Mouse (Mus musculus) CH12.LX (cell line): ENCODE results near the gene Dhx16.

Experiments
- BHLHE40 ChIP-seq: IDR thresholded peaks from 2 replicates; pipeline ENCODE4 v1.6.1; 2011; ENCODE audit warnings: mild to moderate bottlenecking, low read depth, low read length, improper control_type of control experiment
- CHD2 ChIP-seq: IDR thresholded peaks from 2 replicates; pipeline ENCODE4 v1.6.1; 2011; ENCODE audit warnings: low read length, improper control_type of control experiment
- CTCF ChIP-seq, 2 experiments: IDR thresholded peaks in 1 of 2; conservative IDR thresholded peaks in 1 of 2; 2 replicates each; pipeline ENCODE4 v1.5.1; 2011 to 2012; ENCODE audit warnings: low read depth in 2 of 2, low read length in 2 of 2, improper control_type of control experiment in 1 of 2, inconsistent platforms in 1 of 2, mild to moderate bottlenecking in 1 of 2, moderate library complexity in 1 of 2
- ELF1 ChIP-seq: IDR thresholded peaks from 2 replicates; pipeline ENCODE4 v1.6.1; 2014; ENCODE audit warnings: low read depth, mild to moderate bottlenecking, inconsistent platforms, low read length, improper control_type of control experiment
- GABPA ChIP-seq: IDR thresholded peaks from 2 replicates; pipeline ENCODE4 v1.6.1; 2012; ENCODE audit warnings: low read depth, low read length, improper control_type of control experiment, inconsistent platforms; ENCODE audit not compliant: insufficient replicate concordance
- MEF2A ChIP-seq: IDR thresholded peaks from 2 replicates; pipeline ENCODE4 v1.6.1; 2014; ENCODE audit warnings: low read depth, mild to moderate bottlenecking, inconsistent platforms, low read length, improper control_type of control experiment, borderline replicate concordance
- NRF1 ChIP-seq: IDR thresholded peaks from 2 replicates; pipeline ENCODE4 v1.6.1; 2014; ENCODE audit warnings: low read depth, mild to moderate bottlenecking, inconsistent platforms, low read length, improper control_type of control experiment, moderate library complexity
- POLR2A ChIP-seq: IDR thresholded peaks from 2 replicates; pipeline ENCODE4 v1.6.1; 2011; ENCODE audit warnings: low read depth, mild to moderate bottlenecking, improper control_type of control experiment, low read length
- ZC3H11A ChIP-seq: IDR thresholded peaks from 2 replicates; pipeline ENCODE4 v1.6.1; 2012; ENCODE audit warnings: low read depth, mild to moderate bottlenecking, inconsistent platforms, low read length, improper control_type of control experiment

DNA sequence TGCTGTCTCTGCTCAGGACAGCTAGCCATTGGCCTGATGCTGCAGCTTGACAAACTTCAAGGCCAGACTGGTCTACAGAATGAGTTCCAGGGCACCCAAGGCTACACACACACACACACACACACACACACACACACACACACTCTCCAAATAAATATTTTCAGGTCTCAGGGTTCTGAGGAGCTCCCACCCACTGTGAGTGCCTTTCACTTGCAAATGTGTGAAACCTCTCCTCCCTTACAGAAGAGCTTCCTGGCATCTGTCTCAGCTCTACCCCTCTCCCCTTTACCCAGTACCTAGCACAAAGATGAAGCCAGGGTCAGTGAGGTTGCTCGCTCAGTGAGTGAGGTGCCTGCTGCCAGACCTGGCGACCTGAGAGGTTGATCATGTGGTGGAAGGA is 59.5 kb downstream of the Dhx16 start:
- TF ChIP-seq ZC3H11A (no peak), CTCF (conservative IDR thresholded peaks at IDR 0.05 in 1 of 2, IDR thresholded peaks at IDR 0.05 in 1 of 2; ENCODE audit: low read depth in 2 of 2, low read length in 2 of 2) (no peak), MEF2A (no peak), POLR2A (no peak), CHD2 (no peak), BHLHE40 (no peak), NRF1 (no peak), ELF1 (no peak), GABPA (no peak)
